Mouse (Mus musculus): ENCODE results near the gene Cct3.
"Not testable (repeated sequence)": the region's sequence is repeated elsewhere in the genome, so short reads cannot be mapped to it uniquely, and the experiment has no call there.

- not testable (repeated sequence) for TF ChIP-seq CTCF (conservative IDR thresholded peaks at IDR 0.05; ENCODE audit: insufficient read depth, insufficient read length, low read depth, low read length); POLR2A (IDR thresholded peaks at IDR 0.05; ENCODE audit: low read depth, low read length)
These were observed 11.4 kb upstream of the Cct3 start for GRCm38 (mm10) chr3:88285565-88285895.

Measured in kidney, adult 2 months (tissue).